Mouse (Mus musculus): Measurements from ENCODE around the gene Gm21969. TPM values are rescaled to one million over a fixed set of nuclear protein-coding genes. Genes with fewer than 3 reads are reported as not detected.

Gene Gm21969
- polyA plus RNA-seq, 1 experiment from 2014 or later, result not detected

DNA sequence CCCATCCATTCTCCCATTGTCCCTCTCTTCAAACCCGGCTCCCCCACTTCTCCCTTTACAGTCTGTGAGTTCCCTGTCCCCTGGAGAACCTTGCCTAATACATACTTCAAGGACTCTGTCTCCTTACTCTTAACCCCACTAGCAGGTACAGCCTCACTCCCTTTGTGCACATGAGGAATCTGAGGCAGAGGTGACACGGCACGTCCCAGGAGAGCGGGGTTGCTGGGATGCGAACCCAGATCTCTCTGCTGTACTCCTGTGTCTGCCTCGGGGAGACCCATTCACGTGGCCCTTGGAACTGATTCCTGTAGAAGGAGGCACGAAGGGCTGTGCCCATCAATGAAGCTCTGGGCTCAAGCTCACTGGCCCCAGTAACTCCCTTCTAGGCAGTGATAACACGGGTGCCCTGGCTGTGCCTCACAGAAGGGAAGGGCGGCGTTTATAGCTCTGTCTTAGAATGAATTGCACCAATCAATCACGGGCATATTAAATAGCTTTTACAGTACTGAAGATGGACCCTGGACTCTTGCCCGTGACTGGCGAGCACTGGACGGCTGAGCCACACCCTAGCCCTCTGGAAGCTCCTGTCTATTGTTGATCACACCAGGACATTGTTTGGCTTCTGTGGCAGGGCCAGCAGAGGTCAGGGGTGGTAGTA lies 47.2 kb downstream of the Gm21969 start:
- no peak for TF ChIP-seq CTCF (IDR thresholded peaks at IDR 0.05; ENCODE audit: low read depth)
- DNase-seq (ENCODE audit: low spot score), result no peak
- Histone ChIP-seq H3K9ac (ENCODE audit: low read depth, low read length) (no peak overlapping the region), H3K27ac (no peak overlapping the region), H3K4me3 (replicated peaks; ENCODE audit: low read depth, low read length) (no peak overlapping the region), H3K27me3 (ENCODE audit: insufficient read depth, low read length) (no peaks in the 10 kb centered on the region), H3K36me3 (ENCODE audit: insufficient read depth, low read length) (peaks cover 22% of the 10 kb centered on the region), H3K4me2 (ENCODE audit: low read length) (no peak overlapping the region), H3K4me1 (replicated peaks; ENCODE audit: insufficient read depth, low read length) (no peaks in the 10 kb centered on the region; the same call in 1 of the 2 replicates), H3K9me3 (replicated peaks; ENCODE audit: low read length) (no peaks in the 10 kb centered on the region)
- no peak for ATAC-seq (replicated peaks; ENCODE audit: low FRiP score, low read depth)
- 67% methylated on average over 15 of the region's 15 CpGs for WGBS

GRCm38 (mm10) chr4:139650907-139651306 lies 47.9 kb downstream of the Gm21969 start:
- H3K9me3 ChIP-seq (replicated peaks; ENCODE audit: low read length), result no peaks in the 10 kb centered on the region
- H3K36me3 ChIP-seq (ENCODE audit: insufficient read depth, low read length), result peaks cover 22% of the 10 kb centered on the region
- peak; percentile 24 for DNase-seq (ENCODE audit: low spot score)
- TF ChIP-seq CTCF (IDR thresholded peaks at IDR 0.05; ENCODE audit: low read depth), result no peak
- 29% methylated on average over 11 of the region's 11 CpGs for WGBS
- H3K9ac ChIP-seq (ENCODE audit: low read depth, low read length), result no peak overlapping the region
- H3K4me3 ChIP-seq (replicated peaks; ENCODE audit: low read depth, low read length), result no peak overlapping the region
- H3K27me3 ChIP-seq (ENCODE audit: insufficient read depth, low read length), result no peaks in the 10 kb centered on the region
- no peaks in the 10 kb centered on the region; the same call in 1 of the 2 replicates for H3K4me1 ChIP-seq (replicated peaks; ENCODE audit: insufficient read depth, low read length)
- no peak overlapping the region for H3K27ac ChIP-seq
- ATAC-seq (replicated peaks; ENCODE audit: low FRiP score, low read depth), result no peak
- H3K4me2 ChIP-seq (ENCODE audit: low read length), result no peak overlapping the region

GRCm38 (mm10) chr4:139653238-139653637 lies 50.3 kb downstream of the Gm21969 start, which contains the start of gene Tas1r2:
Gene Tas1r2 (plus strand): TSS chr4:139653538.
- ATAC-seq (replicated peaks; ENCODE audit: low FRiP score, low read depth) (no peak), DNase-seq (ENCODE audit: low spot score) (no peak)
- Histone ChIP-seq H3K4me1 (replicated peaks; ENCODE audit: insufficient read depth, low read length) (no peaks in the 10 kb centered on the region; the same call in 1 of the 2 replicates), H3K36me3 (ENCODE audit: insufficient read depth, low read length) (peaks cover 11% of the 10 kb centered on the region), H3K4me2 (ENCODE audit: low read length) (no peak within 1 kb of the TSS), H3K9me3 (replicated peaks; ENCODE audit: low read length) (no peaks in the 10 kb centered on the region), H3K27ac (no peak within 1 kb of the TSS), H3K4me3 (replicated peaks; ENCODE audit: low read depth, low read length) (no peak within 1 kb of the TSS), H3K9ac (ENCODE audit: low read depth, low read length) (no peak within 1 kb of the TSS), H3K27me3 (ENCODE audit: insufficient read depth, low read length) (no peaks in the 10 kb centered on the region)
- no peak for TF ChIP-seq CTCF (IDR thresholded peaks at IDR 0.05; ENCODE audit: low read depth)
- 79% methylated on average over 8 of the region's 8 CpGs for WGBS

DNA sequence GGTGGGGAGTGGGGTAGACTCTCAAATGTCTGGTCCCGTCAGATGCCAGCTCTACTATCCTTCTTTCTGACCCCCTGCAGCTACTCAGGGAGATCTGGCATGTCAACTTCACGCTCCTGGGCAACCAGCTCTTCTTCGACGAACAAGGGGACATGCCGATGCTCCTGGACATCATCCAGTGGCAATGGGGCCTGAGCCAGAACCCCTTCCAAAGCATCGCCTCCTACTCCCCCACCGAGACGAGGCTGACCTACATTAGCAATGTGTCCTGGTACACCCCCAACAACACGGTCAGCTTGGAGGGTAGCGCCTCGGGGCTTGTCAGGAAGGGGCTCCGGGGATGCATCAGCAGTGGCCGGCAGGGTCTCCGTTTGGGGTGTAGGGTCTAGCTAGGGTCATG lies 58.9 kb downstream of the Gm21969 start:
- no peak for ATAC-seq (replicated peaks; ENCODE audit: low FRiP score, low read depth)

GRCm38 (mm10) chr4:139667632-139668031 lies 64.6 kb downstream of the Gm21969 start:
- 46% methylated on average over 6 of the region's 6 CpGs for WGBS
- H3K36me3 ChIP-seq (ENCODE audit: insufficient read depth, low read length), result no peaks in the 10 kb centered on the region
- DNase-seq (ENCODE audit: low spot score) (peak; percentile 7), ATAC-seq (replicated peaks; ENCODE audit: low FRiP score, low read depth) (0 out of 2 replicates have a peak, but pooled peaks have one; percentile 29)
- H3K27ac ChIP-seq, result no peak overlapping the region
- no peaks in the 10 kb centered on the region for H3K4me1 ChIP-seq (replicated peaks; ENCODE audit: insufficient read depth, low read length)
- 0 out of 2 replicates have a peak, but pooled peaks cover 3% of the 10 kb centered on the region for H3K27me3 ChIP-seq (ENCODE audit: insufficient read depth, low read length)
- H3K9ac ChIP-seq (ENCODE audit: low read depth, low read length), result no peak overlapping the region
- no peak overlapping the region for H3K4me3 ChIP-seq (replicated peaks; ENCODE audit: low read depth, low read length)
- H3K4me2 ChIP-seq (ENCODE audit: low read length), result no peak overlapping the region
- no peaks in the 10 kb centered on the region for H3K9me3 ChIP-seq (replicated peaks; ENCODE audit: low read length)
- TF ChIP-seq CTCF (IDR thresholded peaks at IDR 0.05; ENCODE audit: low read depth), result no peak

More for the DNA sequence above, 58.9 kb downstream of the Gm21969 start:
- Histone ChIP-seq H3K9ac (ENCODE audit: low read depth, low read length) (no peak overlapping the region), H3K4me3 (replicated peaks; ENCODE audit: low read depth, low read length) (no peak overlapping the region), H3K4me2 (ENCODE audit: low read length) (no peak overlapping the region), H3K9me3 (replicated peaks; ENCODE audit: low read length) (no peaks in the 10 kb centered on the region), H3K27ac (no peak overlapping the region), H3K27me3 (ENCODE audit: insufficient read depth, low read length) (0 out of 2 replicates have a peak, but pooled peaks cover 3% of the 10 kb centered on the region), H3K36me3 (ENCODE audit: insufficient read depth, low read length) (no peaks in the 10 kb centered on the region), H3K4me1 (replicated peaks; ENCODE audit: insufficient read depth, low read length) (no peaks in the 10 kb centered on the region)
- DNase-seq (ENCODE audit: low spot score), result no peak
- WGBS, result 84% methylated on average over 14 of the region's 14 CpGs
- TF ChIP-seq CTCF (IDR thresholded peaks at IDR 0.05; ENCODE audit: low read depth), result no peak

GRCm38 (mm10) chr4:139669847-139670246 lies 66.9 kb downstream of the Gm21969 start:
- no peak overlapping the region for H3K9ac ChIP-seq (ENCODE audit: low read depth, low read length)
- no peaks in the 10 kb centered on the region for H3K4me1 ChIP-seq (replicated peaks; ENCODE audit: insufficient read depth, low read length)
- no peaks in the 10 kb centered on the region for H3K36me3 ChIP-seq (ENCODE audit: insufficient read depth, low read length)
- no peak overlapping the region for H3K4me3 ChIP-seq (replicated peaks; ENCODE audit: low read depth, low read length)
- no peak overlapping the region for H3K27ac ChIP-seq
- no peaks in the 10 kb centered on the region for H3K9me3 ChIP-seq (replicated peaks; ENCODE audit: low read length)
- no peak overlapping the region for H3K4me2 ChIP-seq (ENCODE audit: low read length)
- no peaks in the 10 kb centered on the region for H3K27me3 ChIP-seq (ENCODE audit: insufficient read depth, low read length)
- DNase-seq (ENCODE audit: low spot score) (peak; percentile 63), ATAC-seq (replicated peaks; ENCODE audit: low FRiP score, low read depth) (0 out of 2 replicates have a peak, but pooled peaks have one; percentile 55)
- WGBS, result 19% methylated on average over 6 of the region's 6 CpGs
- TF ChIP-seq CTCF (IDR thresholded peaks at IDR 0.05; ENCODE audit: low read depth), result peak; percentile 95
